Mouse (Mus musculus) ES-Bruce4 (cell line): Measurements from ENCODE around the gene Rtf2. TPM values are rescaled to one million over a fixed set of nuclear protein-coding genes. Genes with fewer than 3 reads are reported as not detected.

Experiments
- H3K27ac ChIP-seq: 2 replicates; pipeline ENCODE4 v1.5.1; 2012; ENCODE audit warnings: low read length, inconsistent platforms; ENCODE audit not compliant: insufficient read depth
- H3K27me3 ChIP-seq: 2 replicates; pipeline ENCODE4 v1.6.1; 2012; ENCODE audit warnings: mild to moderate bottlenecking, low read length, inconsistent platforms; ENCODE audit not compliant: control insufficient read depth, poor library complexity, insufficient read depth, severe bottlenecking
- H3K36me3 ChIP-seq: 2 replicates; pipeline ENCODE4 v1.6.1; 2012; ENCODE audit warnings: inconsistent platforms, mild to moderate bottlenecking, low read length, moderate library complexity; ENCODE audit not compliant: control insufficient read depth, poor library complexity, insufficient read depth, severe bottlenecking
- H3K4me1 ChIP-seq: one replicate; pipeline ENCODE4 v1.8.1; 2011; ENCODE audit warnings: low read length; ENCODE audit not compliant: control insufficient read depth, insufficient read depth
- H3K4me3 ChIP-seq: 2 replicates; pipeline ENCODE4 v1.5.1; 2011; ENCODE audit warnings: low read depth, mild to moderate bottlenecking, low read length
- H3K9ac ChIP-seq: 2 replicates; pipeline ENCODE4 v1.6.1; 2012; ENCODE audit warnings: low read depth, mild to moderate bottlenecking, inconsistent platforms; ENCODE audit not compliant: poor library complexity, severe bottlenecking
- H3K9me3 ChIP-seq: replicated peaks from 2 replicates; pipeline ENCODE4 v1.6.1; 2012; ENCODE audit warnings: mild to moderate bottlenecking, low read length, inconsistent platforms; ENCODE audit not compliant: control insufficient read depth, poor library complexity, insufficient read depth, severe bottlenecking
- CTCF ChIP-seq: IDR thresholded peaks from one replicate; pipeline ENCODE4 v1.8.1; 2011; ENCODE audit warnings: low read depth, low read length
- EP300 ChIP-seq: IDR thresholded peaks from 2 replicates; pipeline ENCODE4 v1.6.1; 2011; ENCODE audit warnings: low read depth, low read length; ENCODE audit not compliant: insufficient read depth
- POLR2A ChIP-seq: IDR thresholded peaks from one replicate; pipeline ENCODE4 v1.8.1; 2011; ENCODE audit warnings: low read length; ENCODE audit not compliant: insufficient read depth
- polyA plus RNA-seq: library from polyadenylated mRNA; stranded (reverse); fragments of >200 nt; gene quantifications from 2 replicates; pipeline ENCODE4 v1.2.4, GENCODE M21; 2011; ENCODE audit warnings: low read depth; ENCODE audit not compliant: missing spikeins, insufficient read depth, insufficient read length

Rtf2 gene
- polyA plus RNA-seq, 1 experiment: 52.6 TPM

- Histone ChIP-seq H3K27ac (no peak overlapping the region), H3K9me3 (no peaks in the 10 kb centered on the region)
These were observed 40.5 kb upstream of the Rtf2 start for GRCm38 (mm10) chr2:172399901-172400300.

GRCm38 (mm10) chr2:172401116-172401825, 39.1 kb upstream of the Rtf2 start:
- Histone ChIP-seq H3K27ac (no peak overlapping the region), H3K4me1 (peaks cover 7% of the 10 kb centered on the region)
- TF ChIP-seq POLR2A (no peak), CTCF (no peak), EP300 (no peak)

More at GRCm38 (mm10) chr2:172399901-172400300, 40.5 kb upstream of the Rtf2 start:
- Histone ChIP-seq H3K36me3 (no peaks in the 10 kb centered on the region), H3K27me3 (no peaks in the 10 kb centered on the region), H3K9ac (no peak overlapping the region), H3K4me1 (peaks cover 8% of the 10 kb centered on the region), H3K4me3 (no peak overlapping the region)
- TF ChIP-seq POLR2A (no peak), CTCF (no peak), EP300 (no peak)

GRCm38 (mm10) chr2:172404239-172404638, 36.1 kb upstream of the Rtf2 start:
- Histone ChIP-seq H3K9ac (no peak overlapping the region), H3K36me3 (no peaks in the 10 kb centered on the region), H3K4me3 (no peak overlapping the region), H3K9me3 (no peaks in the 10 kb centered on the region), H3K4me1 (peaks cover 6% of the 10 kb centered on the region), H3K27me3 (no peaks in the 10 kb centered on the region), H3K27ac (no peak overlapping the region)
- no peak for TF ChIP-seq CTCF
- TF ChIP-seq POLR2A: no peak
- no peak for TF ChIP-seq EP300

More at GRCm38 (mm10) chr2:172401116-172401825, 39.1 kb upstream of the Rtf2 start:
- no peaks in the 10 kb centered on the region for H3K9me3 ChIP-seq
- no peaks in the 10 kb centered on the region for H3K27me3 ChIP-seq
- H3K9ac ChIP-seq: no peak overlapping the region
- H3K4me3 ChIP-seq: no peak overlapping the region
- no peaks in the 10 kb centered on the region for H3K36me3 ChIP-seq

GRCm38 (mm10) chr2:172405011-172405410, 35.3 kb upstream of the Rtf2 start:
- H3K27me3 ChIP-seq: no peaks in the 10 kb centered on the region
- no peaks in the 10 kb centered on the region for H3K4me1 ChIP-seq
- no peaks in the 10 kb centered on the region for H3K36me3 ChIP-seq
- TF ChIP-seq EP300 (no peak), CTCF (no peak)
- H3K9me3 ChIP-seq: no peaks in the 10 kb centered on the region
- H3K27ac ChIP-seq: no peak overlapping the region
- H3K9ac ChIP-seq: no peak overlapping the region
- H3K4me3 ChIP-seq: no peak overlapping the region

- Histone ChIP-seq H3K4me3 (no peak overlapping the region), H3K9ac (no peak overlapping the region), H3K4me1 (no peaks in the 10 kb centered on the region), H3K9me3 (no peaks in the 10 kb centered on the region), H3K36me3 (no peaks in the 10 kb centered on the region), H3K27me3 (no peaks in the 10 kb centered on the region), H3K27ac (no peak overlapping the region)
- TF ChIP-seq POLR2A (no peak), CTCF (no peak), EP300 (no peak)
These were observed 34.2 kb upstream of the Rtf2 start for GRCm38 (mm10) chr2:172406173-172406572.

- Histone ChIP-seq H3K9ac (no peak overlapping the region), H3K36me3 (no peaks in the 10 kb centered on the region)
- no peak for TF ChIP-seq POLR2A
- TF ChIP-seq EP300: no peak
- TF ChIP-seq CTCF: no peak
These were observed 32.9 kb upstream of the Rtf2 start for GRCm38 (mm10) chr2:172407499-172407898.

More at GRCm38 (mm10) chr2:172407499-172407898, 32.9 kb upstream of the Rtf2 start:
- no peak overlapping the region for H3K27ac ChIP-seq
- H3K4me1 ChIP-seq: peaks cover 2% of the 10 kb centered on the region
- no peaks in the 10 kb centered on the region for H3K9me3 ChIP-seq
- H3K4me3 ChIP-seq: no peak overlapping the region
- no peaks in the 10 kb centered on the region for H3K27me3 ChIP-seq
